Mouse (Mus musculus): ENCODE measurements around the gene Dock1. TPM values are rescaled to one million over a fixed set of nuclear protein-coding genes. Genes with fewer than 3 reads are reported as not detected.

Gene Dock1
- total RNA-seq, 2 experiments from 2014 or later = 6.6 to 9.5 TPM

DNA sequence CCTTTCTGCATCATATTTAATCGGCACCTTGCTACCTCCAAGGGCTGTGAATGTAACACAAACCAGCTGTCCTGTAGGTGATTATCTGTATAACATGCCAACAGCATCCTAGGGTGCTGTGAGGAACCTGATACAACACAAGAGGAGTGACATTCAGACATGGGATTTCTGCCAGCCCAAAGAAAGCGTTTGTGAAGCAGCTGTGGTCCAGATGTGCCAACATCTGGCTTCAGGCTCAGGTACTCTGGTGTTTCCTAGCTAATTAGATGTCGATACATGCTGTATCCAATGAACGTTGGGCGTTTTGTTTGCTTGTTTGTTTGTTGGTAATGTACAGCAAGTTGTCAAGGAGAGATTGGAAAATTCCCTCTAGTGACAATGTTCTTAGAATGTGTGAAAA is 487.1 kb downstream of the Dock1 start:
- no peak for TF ChIP-seq CTCF (IDR thresholded peaks at IDR 0.05)
- Histone ChIP-seq H3K4me3 (no peak overlapping the region), H3K27ac (no peak overlapping the region)
- intact Hi-C loops (cut with DNase I) = loop anchor here (10.0 kb wide), 1 partner anchor 447 kb away; no protein-coding TSS in a partner anchor
- DNase-seq = no peak

DNA sequence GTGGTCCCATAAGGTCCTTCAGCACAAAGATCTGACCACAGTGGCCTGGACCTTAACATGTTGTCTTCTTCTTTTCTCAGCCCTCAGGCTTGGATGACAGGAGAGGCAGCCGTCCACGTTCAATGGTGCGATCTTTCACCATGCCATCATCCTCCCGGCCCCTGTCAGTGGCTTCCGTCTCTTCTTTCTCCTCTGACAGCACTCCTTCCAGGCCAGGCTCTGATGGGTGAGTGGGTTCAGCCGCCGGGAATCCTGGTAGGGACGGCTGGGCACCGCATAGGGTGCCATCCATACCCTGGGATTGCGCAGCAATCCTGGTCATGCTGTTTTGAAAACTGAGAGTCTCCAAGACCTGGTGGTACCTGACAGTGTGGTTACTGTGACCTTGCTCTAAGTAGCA is 487.9 kb downstream of the Dock1 start:
- no peak for DNase-seq
- intact Hi-C loops (cut with DNase I) = loop anchor here (10.0 kb wide), 1 partner anchor 446 kb away; no protein-coding TSS in a partner anchor
- Histone ChIP-seq H3K4me3 (no peak overlapping the region), H3K27ac (no peak overlapping the region)
- no peak for TF ChIP-seq CTCF (IDR thresholded peaks at IDR 0.05)

DNA sequence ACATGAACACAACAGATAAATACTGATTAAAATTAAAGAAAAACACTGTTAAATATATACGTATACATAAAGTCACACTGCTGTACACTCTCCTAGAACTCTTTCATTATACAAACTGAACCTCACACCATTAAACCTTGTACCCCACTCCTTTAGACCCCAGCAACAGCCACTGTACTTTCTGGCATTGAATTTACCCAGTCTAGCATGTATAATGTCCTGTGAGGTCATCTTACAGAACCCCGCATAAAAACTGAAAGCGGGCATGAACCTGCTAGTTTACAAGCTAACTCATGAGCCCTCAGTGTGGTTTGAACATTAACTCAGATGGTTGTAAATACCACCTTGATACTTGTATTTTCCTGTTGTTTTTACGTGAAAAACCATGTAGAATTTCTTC is 489.2 kb downstream of the Dock1 start:
- intact Hi-C loops (cut with DNase I) = loop anchor here (10.0 kb wide), 1 partner anchor 445 kb away; no protein-coding TSS in a partner anchor
- Histone ChIP-seq H3K4me3 (no peak overlapping the region), H3K27ac (no peak overlapping the region)
- TF ChIP-seq CTCF (IDR thresholded peaks at IDR 0.05) = no peak
- DNase-seq = no peak

DNA sequence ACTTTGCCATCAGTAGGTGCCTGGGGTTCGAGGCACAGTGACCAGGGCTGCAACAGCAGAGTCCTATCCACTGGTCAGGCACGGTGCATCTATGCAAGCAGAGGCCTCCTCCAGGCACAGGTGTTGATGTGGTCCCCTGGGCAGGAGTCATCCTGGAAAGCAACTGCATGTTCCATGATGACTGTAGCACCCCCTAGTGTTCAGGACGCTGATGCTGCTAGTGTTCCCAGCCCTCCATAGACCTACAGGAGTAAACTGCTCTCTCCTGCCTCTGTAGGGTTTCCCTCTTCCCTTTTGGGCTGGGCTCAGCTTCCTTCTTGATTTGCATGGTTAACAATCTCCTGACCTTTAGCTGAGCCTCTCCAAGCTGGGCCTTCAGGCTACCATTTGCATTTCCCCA is 494.7 kb downstream of the Dock1 start:
- peak; percentile 66 for DNase-seq
- Histone ChIP-seq H3K27ac (no peak overlapping the region), H3K4me3 (no peak overlapping the region)
- intact Hi-C loops (cut with DNase I) = loop anchor here (1.0 kb wide), 1 partner anchor 74 kb away; no protein-coding TSS in a partner anchor
- peak; percentile 77 for TF ChIP-seq CTCF (IDR thresholded peaks at IDR 0.05)

DNA sequence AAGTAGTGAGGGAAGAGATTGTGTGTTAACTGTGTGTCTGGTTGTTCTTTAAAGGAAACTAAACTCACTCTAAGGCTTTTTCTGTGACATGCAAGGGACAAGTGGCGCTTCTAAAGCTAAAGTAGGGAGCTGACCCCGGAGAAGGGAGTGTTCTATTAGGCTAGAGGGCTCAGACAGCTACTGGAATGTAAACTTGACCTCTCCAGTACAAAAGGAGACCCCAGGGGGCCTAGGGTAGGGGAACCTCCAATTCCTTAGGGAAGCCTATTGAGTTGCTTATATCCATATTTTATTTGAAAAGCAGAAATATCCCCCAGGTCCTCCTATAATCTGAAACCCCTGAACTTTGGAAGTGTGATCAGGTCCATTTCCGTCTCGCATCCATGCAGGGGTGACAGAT is 499.5 kb downstream of the Dock1 start:
- no peak for TF ChIP-seq CTCF (IDR thresholded peaks at IDR 0.05)
- Histone ChIP-seq H3K27ac (no peak overlapping the region), H3K4me3 (no peak overlapping the region)
- no peak for DNase-seq
- intact Hi-C loops (cut with DNase I) = no loop called here

DNA sequence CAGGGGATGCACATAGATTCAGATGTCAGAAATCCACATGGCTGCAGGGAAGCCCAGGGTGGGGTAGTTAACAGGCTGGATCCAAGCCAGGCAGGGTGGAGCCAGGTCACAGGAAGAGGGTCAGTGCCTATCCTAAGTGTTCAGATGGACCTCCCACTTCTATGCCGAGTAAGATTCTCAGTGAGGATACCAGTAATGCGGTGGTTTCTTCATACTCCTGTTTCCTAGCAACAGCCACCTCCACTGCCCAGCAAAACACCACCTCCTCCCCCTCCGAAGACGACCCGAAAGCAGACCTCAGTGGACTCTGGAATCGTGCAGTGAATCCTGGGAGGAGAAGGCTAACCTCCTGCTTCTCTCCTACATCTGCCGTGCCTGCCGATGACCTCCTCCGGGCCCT is 501.8 kb downstream of the Dock1 start:
- intact Hi-C loops (cut with DNase I) = no loop called here
- Histone ChIP-seq H3K4me3 (no peak overlapping the region), H3K27ac (no peak overlapping the region)
- no peak for TF ChIP-seq CTCF (IDR thresholded peaks at IDR 0.05)
- DNase-seq = no peak

DNA sequence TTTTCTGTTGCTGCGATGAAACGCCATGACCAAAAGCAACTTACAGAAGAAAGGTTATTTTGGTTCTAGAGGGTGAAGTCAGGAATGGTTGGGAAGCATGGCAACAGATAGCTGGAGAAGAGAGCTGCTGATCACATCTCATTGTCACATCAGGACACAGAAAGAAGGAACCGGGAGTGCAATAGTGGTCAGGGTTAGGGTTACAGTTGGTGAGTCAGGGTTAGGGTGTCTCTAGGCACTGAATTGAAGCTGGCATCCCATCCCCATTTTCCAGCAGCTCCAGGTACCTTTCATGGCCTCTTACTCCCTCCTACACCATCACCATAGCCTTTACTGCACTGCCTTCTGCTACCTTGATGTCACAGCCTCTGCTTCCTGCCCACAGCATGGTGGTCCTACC is 523.7 kb downstream of the Dock1 start:
- intact Hi-C loops (cut with DNase I) = no loop called here
- no peak for DNase-seq
- no peak overlapping the region for H3K27ac ChIP-seq
- no peak for TF ChIP-seq CTCF (IDR thresholded peaks at IDR 0.05)
- H3K4me3 ChIP-seq = no peak overlapping the region

DNA sequence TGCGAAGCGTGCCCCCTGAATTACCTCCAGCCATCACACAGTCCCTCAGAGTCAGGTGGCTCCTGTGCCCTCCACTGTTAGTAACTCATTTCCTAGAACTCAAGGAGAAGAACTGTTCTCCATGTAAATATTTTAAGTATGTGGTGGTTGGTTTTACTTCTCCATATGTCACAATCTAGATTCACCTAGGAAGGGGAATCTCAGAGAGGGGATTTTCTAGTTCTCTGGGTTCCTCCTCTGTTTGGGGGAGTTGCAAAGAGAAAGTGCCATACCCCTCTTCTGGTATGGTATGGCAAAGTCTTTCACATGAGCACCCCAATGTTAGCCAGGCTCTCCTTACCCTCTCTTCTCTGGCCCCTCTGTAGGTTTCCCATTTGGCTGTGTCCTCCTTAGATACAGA is 525.2 kb downstream of the Dock1 start:
- intact Hi-C loops (cut with DNase I) = no loop called here
- no peak overlapping the region for H3K27ac ChIP-seq
- no peak overlapping the region for H3K4me3 ChIP-seq
- DNase-seq = no peak
- TF ChIP-seq CTCF (IDR thresholded peaks at IDR 0.05) = no peak

DNA sequence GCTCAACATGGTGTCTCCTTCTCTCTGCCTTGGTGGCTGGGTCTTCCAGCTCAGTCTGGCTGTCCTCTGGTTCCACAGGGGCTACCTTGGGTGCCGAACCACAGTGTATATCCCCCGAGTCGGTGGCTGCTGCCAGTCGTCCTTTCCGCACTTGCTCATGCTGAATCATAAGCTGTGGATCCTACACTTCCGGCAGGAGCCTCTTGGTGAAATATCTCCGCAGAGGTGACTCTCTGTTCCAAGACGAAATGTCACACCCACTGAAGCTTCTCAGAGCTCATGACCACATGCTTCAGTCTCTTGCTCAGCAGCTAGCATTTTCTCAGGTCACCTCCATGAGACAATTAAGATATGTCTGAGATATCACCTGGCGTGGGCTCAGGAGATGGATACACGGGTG is 526.4 kb downstream of the Dock1 start:
- TF ChIP-seq CTCF (IDR thresholded peaks at IDR 0.05) = no peak
- no peak for DNase-seq
- Histone ChIP-seq H3K4me3 (no peak overlapping the region), H3K27ac (no peak overlapping the region)
- intact Hi-C loops (cut with DNase I) = no loop called here

DNA sequence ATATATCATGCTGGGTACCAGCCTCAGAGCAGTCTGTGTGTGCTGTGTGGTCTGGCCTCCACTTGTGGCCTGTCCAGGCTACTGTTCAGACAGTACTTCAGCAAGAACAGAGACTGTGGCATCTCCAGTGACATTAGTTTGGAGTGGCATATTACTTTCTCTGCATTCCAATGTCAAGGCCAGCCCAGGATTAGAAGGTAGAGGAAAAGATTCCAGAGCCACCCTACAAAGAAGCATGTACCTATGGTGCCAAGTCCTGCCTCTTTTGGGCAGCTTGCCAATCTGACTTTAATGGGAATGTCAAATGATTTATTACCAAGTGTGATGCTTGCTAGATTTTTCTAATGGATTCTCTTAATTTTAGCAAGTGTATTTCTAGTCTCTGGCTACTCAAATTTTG is 533.5 kb downstream of the Dock1 start:
- intact Hi-C loops (cut with DNase I) = no loop called here
- no peak overlapping the region for H3K4me3 ChIP-seq
- no peak overlapping the region for H3K27ac ChIP-seq
- DNase-seq = no peak
- no peak for TF ChIP-seq CTCF (IDR thresholded peaks at IDR 0.05)

DNA sequence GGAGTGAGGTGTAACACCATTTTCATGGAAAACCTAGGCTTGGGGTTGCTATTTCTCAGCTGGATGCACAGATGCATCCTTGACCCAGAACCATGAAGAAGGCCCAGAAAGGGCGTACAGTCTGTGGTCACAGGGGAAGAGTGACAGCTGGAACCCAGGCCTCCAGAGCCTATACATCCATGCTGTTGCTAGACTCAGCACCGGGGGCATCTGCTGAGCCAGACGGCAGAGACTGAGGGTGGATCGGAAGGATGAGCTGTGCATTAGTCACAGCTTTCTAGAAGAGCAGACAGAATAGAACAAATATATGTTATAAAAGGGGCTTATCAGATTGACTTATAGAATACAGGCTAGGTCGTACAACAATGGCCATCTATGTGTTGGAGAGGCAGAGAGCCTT is 534.7 kb downstream of the Dock1 start:
- DNase-seq = no peak
- Histone ChIP-seq H3K27ac (no peak overlapping the region), H3K4me3 (no peak overlapping the region)
- intact Hi-C loops (cut with DNase I) = no loop called here
- TF ChIP-seq CTCF (IDR thresholded peaks at IDR 0.05) = no peak

DNA sequence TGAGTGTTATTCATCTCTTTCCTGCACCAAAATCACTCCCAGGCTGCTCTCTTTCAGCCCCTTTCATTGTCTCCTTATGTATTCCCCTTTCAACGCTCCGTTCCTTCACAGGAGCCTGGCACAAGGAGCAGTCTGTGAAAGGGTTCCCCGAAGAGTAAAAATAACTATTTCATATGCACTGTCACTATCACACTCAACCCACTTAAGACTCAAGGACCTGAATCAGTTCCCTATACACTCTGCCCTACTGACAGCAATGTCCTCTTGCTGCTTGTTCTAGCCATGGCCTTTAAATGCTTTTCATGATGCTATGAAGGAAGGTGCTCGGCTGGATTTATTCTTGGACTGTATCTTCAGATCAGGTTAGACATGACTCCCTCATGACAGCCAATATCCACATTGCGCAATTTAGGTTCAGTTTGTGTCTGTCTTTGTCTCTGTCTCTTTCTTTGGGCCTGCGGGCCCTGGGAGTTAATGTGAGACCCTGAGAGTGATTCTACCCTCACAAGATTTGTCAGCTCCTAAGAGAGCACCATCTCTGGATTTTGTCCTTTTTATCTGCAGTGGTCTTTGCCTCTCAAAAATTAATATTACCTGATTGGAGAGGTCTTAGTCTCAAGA is 538.6 kb downstream of the Dock1 start:
- intact Hi-C loops (cut with DNase I) = no loop called here
- no peak for DNase-seq
- no peak for TF ChIP-seq CTCF (IDR thresholded peaks at IDR 0.05)
- Histone ChIP-seq H3K27ac (no peak overlapping the region), H3K4me3 (no peak overlapping the region)

DNA sequence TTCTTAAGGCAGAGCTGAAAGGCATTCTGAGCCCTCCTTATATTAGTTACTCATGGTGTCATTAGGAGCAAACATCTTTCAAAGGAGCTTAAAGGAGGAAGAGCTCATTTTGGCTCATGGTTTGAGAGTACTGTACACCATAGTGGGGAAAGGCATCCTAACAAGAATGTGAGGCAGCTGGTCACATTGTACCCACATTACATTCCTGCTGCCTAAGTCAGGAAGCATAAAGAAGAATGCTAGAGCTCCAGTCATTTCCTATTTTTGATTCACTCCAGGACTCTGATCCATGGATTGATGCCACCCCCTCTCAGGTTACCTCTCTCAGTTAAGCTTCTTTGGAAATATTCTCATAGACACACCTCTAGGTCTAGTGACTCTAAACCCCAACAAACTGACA is 539.8 kb downstream of the Dock1 start:
- no peak overlapping the region for H3K4me3 ChIP-seq
- TF ChIP-seq CTCF (IDR thresholded peaks at IDR 0.05) = no peak
- DNase-seq = no peak
- intact Hi-C loops (cut with DNase I) = no loop called here
- H3K27ac ChIP-seq = no peak overlapping the region

DNA sequence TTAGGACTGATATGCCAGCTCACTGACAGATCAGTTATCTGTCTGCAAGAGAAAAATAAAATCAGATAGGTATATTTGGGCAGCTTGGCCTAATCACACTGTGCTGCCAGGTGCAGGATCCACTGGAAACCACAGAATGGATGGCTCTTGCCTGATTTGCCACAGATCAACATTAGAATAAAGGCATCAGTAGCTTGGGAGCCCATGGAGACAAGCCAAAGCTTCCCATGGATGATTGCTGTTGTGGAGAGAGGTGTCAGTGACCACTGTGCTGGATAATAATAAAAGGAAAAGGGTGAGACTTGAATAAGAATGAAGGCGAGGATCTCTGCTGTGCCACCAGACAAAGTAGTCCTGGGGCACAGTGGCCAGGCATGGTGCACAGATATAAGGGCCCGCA is 540.4 kb downstream of the Dock1 start:
- DNase-seq = no peak
- intact Hi-C loops (cut with DNase I) = no loop called here
- no peak overlapping the region for H3K4me3 ChIP-seq
- no peak for TF ChIP-seq CTCF (IDR thresholded peaks at IDR 0.05)
- H3K27ac ChIP-seq = no peak overlapping the region
